Mouse (Mus musculus) adrenal gland (tissue): ENCODE data around the gene Rreb1.
"Not testable (repeated sequence)": the region's sequence is repeated elsewhere in the genome, so short reads cannot be mapped to it uniquely, and the experiment has no call there.

Source experiments
- intact Hi-C: fragments of 180-260 bp; cut with DNase I; formaldehyde crosslinking; loops from one replicate; pipeline ENCODE4 v1.15.1; 2025

Rreb1 gene

DNA sequence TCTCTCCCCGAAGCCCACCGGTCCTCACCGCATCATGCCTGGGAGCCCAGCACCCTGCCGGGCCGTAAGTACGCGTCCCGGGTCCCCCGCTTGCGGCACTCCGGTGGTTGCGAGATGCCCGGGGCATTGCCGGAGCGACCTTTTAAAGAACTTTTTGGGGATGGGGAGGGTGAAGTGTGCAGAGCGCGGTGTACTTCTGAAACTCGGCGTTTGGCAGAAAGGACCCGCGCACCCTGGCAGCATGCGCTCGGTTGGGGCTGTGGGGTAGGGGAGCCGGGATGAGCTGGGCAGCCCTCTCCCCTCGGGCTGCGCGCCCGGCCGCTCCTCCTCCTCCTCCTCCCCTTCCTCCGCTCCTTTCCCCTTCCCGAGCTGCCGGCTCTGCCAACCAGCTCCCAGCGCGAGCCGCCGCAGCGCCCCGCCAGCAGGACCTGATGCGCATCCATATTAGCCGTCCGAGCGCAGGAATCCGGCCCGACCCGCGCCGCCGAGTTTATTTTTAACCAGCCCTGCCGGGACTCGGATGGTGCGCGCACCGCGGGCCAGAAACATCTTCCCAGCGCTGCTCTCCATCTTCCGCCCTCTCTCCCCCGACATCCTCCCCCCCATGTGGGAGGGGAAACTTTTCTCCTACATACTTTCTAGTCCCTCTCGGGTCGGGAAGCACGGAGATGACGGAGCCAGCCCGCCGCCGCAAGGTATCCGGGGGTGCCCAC lies 48.2 kb downstream of the Rreb1 start:
- intact Hi-C loops: loop anchor here (5.0 to 10.0 kb wide), 3 partner anchors 116 to 362 kb away; no protein-coding TSS in a partner anchor

DNA sequence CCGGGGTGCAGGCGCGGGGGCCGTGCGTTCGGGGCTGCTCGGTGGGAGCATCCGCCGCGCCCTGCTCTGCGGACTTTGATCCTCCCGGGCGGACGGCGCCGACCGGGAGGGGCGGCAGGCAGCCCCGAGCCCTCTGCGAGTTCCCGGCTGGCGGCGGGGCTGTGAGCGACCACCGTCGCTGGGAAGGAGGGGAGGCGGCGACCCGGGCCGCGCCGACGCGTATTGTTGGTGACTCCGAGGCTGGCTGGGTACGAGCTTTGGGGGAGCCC lies 48.7 kb downstream of the Rreb1 start:
- intact Hi-C loops: loop anchor here (5.0 to 10.0 kb wide), 3 partner anchors 115 to 362 kb away; no protein-coding TSS in a partner anchor

DNA sequence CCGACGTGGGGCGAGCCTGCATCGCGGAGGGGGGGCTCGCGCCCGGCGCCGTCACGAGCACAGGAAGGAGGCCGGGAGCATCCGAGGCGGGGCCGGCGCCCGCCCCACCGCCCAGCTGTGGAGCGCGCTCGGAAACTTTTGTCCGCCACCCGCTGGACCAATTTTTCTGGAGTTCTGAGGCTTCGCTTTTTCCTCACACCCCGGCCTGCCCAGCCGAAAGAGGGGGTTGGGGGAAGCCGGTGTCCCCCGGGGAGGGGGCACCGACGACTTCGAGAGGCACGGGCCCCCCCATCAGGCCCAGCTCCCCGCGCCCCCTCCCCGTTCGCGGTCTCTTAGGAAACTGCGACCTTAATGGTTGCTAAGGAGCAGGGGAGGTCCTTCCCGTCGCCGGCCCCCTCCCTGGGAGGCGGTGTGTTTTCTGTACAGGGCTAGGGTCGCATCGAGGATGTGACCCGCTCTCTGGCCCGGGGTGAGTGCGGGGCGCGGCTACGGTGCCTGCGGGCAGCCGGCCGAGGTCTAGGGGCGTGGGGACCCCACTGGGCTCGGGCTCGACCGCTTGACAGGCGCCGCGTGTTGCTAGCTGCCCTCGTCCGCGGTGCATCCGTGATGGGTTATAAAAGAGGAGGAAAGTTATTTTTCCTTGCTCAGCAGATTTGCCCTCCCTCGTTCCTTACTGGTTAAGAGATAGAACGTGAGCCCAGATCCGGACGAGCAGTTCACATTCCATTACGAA lies 49.2 kb downstream of the Rreb1 start:
- intact Hi-C loops: loop anchor here (5.0 to 10.0 kb wide), 3 partner anchors 115 to 363 kb away; no protein-coding TSS in a partner anchor

DNA sequence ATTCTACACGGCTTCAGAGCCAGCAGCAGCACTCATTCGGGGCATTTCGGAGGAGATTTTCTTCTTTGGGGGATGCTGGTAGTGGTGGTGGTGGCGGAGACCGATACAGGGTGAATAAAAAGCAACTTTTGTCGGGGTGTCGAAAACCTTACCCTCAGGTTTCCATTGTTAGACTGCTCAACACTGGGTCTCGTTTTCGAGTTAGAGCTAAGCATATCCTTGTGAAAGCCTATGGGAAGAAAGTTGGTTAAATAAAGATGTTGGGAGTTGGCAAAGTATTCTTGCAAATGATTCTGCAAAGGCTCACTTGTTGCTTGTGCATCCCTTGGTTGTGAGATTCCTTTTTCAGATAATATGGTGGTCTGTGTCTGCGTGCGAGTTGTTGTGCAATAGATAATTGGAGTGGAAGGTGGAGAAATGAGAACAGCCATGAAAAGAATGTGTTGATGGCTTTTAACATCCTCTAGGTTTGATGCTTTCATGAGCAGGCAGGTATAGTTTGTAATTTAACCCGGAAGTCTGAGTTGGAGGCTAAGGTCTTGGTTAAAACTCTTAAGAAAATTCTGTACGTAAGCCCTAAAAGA lies 49.9 kb downstream of the Rreb1 start:
- intact Hi-C loops: loop anchor here (5.0 to 10.0 kb wide), 3 partner anchors 114 to 363 kb away; no protein-coding TSS in a partner anchor

- intact Hi-C loops: loop anchor here (5.0 to 10.0 kb wide), 3 partner anchors 113 to 364 kb away; no protein-coding TSS in a partner anchor
These were observed 50.7 kb downstream of the Rreb1 start for GRCm38 (mm10) chr13:37828928-37829327.

- intact Hi-C loops: no loop called here
These were observed 52.1 kb downstream of the Rreb1 start for GRCm38 (mm10) chr13:37830256-37830655.

DNA sequence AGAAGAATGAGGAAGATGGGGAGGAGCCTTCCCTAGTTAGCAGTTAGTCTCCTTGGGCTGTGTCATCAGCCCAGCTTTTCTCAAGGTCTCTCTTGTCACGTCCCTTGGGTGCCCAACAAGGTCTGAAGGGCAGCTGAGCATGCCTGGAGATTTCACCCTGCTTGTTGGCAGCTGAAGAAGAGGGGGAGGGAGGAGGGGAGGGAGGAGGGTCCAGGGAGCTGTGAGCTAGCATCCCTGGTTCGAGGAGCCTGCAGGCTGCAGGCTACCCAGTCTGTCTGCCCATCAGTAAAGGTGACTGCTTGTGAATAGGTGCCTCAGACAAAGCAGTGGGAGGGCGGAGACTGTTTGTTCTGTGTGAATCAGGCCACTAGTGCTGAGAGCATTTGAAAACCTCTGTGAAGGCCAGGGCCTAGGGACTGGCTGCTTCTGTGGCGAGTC lies 52.7 kb downstream of the Rreb1 start:
- intact Hi-C loops: no loop called here

GRCm38 (mm10) chr13:37832481-37832880 lies 54.3 kb downstream of the Rreb1 start:
- intact Hi-C loops: no loop called here

GRCm38 (mm10) chr13:37833500-37833899 lies 55.3 kb downstream of the Rreb1 start:
- intact Hi-C loops: no loop called here

DNA sequence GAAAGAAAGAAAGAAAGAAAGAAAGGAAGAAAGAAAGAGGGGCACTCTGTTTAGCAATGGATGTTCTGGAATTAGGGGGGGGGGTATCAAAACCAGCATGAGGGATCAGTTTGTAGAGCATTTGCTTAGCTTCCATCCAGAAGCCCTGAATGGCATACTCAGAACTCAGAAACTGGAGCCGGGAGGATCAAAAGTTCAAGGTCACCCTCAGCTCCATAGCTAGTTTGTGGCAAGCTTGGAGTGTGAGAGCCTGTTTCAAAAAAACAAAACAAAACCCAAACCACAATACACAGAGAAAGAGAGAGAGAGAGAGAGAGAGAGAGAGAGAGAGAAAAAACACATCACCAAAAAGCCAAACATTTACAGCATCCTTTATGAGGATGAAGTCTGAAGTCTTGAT lies 57.1 kb downstream of the Rreb1 start:
- intact Hi-C loops: no loop called here

DNA sequence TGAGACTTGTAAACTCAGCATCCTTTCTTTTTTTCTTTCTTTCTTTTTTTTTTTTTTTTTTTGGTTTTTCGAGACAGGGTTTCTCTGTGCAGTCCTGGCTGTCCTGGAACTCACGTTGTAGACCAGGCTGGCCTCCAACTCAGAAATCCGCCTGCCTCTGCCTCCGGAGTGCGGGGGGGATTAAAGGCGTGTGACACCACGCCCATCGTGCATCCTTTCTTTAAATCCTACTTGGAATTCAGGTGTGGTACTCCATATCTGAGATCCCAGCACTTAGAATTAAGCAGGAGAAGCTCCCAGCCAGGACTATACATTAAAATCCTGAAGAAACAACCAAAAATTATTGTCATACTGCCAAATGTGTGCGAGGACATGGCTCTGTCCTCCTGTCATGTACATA lies 57.6 kb downstream of the Rreb1 start:
- intact Hi-C loops: not testable (repeated sequence)

DNA sequence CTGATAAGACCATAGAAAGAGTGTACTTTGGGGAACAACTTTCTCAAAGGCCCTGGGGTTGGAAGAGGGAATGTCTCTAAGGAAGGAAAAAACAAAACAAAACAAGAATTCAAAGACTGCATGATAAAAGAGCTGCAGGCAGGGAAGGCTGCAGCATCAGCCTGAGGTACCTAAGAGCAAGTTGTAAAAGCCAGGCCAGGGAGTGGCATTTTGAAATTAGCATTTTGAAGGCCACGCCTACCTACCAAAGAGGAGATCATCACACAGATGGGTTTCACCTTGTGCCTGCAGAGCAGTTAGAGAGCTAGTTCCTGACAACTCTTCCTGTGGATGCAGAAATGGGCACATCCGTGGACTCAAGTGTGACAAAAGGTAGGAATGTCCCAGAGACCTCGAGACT lies 59.2 kb downstream of the Rreb1 start:
- intact Hi-C loops: no loop called here

GRCm38 (mm10) chr13:37838260-37839183 lies 60.3 kb downstream of the Rreb1 start:
- intact Hi-C loops: no loop called here

DNA sequence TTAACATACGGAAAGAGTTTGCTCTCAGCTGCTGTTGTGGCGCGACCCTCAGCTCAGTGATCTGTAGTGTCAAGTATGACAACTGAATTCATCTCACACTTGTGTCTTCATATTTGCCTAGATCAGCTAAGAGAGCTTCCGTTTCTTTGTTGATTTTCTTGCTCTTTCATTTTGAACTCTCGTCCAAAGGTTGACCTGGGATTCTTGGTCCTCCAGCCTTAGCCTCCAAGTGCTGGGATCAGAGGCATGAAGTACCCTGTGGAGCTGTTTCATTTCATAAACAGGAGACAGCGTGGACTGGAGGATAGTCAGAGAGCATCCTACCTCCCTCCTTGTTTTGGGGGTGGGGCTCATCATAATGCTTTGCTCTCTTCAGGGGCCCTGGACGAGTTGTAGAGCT lies 65.0 kb downstream of the Rreb1 start:
- intact Hi-C loops: no loop called here

DNA sequence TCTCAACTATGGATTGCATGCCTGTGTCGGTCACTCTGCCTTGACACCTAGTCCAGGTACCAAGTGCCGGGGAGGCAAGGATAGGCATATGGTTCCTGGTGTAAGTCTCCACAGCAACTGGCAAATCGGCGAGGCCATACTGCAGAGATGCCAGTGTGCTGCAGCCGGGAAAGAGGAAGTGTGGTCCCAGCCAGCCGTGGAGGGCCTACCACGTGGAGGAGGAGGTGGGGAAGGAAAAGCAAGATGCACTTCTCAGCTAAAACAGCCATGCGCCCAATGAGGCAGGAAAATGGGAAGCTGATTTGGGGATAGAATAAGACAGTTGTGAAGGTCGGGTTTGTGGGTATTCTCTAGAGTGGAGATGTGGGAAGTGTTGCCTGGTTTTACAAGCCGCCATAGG lies 65.6 kb downstream of the Rreb1 start:
- intact Hi-C loops: no loop called here

DNA sequence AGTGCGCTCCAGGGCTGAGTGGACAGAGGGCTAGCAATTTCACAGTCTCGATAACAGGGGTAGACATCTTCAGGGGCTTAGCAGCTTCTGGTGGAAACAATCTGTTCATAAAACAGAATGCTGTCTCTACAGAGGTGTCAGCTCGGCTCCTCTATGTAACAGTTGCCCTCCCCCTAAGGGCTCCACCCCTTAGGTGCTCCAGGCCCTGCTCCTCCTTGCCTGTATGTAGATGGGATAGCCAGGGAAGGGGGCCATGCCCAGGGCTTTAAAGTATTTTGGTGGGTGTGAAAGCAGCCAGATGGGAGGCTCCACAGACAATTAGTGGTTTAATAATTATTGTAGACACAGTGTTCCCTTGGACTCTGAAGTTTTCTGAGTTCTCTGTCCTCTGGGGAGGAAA lies 67.0 kb downstream of the Rreb1 start:
- intact Hi-C loops: no loop called here

DNA sequence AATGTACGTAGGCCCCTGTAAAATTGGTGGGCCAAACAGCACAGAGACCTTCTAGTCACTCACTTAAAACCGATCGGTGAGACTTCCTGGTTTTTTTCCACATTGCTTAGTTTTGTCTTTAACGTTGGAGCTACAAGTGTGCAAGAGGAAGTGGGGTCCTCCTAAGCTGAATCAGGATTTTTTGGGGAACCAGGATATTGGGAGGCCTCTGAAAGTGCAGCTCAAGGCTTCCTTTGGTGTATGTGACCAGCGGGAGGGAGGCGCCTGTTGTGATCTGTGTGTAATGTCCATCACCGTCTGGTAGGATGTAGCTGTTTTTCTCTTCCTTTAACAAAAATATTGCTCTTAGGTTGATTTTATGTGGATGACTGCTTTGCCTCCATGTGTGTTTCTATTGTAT lies 67.4 kb downstream of the Rreb1 start:
- intact Hi-C loops: no loop called here

DNA sequence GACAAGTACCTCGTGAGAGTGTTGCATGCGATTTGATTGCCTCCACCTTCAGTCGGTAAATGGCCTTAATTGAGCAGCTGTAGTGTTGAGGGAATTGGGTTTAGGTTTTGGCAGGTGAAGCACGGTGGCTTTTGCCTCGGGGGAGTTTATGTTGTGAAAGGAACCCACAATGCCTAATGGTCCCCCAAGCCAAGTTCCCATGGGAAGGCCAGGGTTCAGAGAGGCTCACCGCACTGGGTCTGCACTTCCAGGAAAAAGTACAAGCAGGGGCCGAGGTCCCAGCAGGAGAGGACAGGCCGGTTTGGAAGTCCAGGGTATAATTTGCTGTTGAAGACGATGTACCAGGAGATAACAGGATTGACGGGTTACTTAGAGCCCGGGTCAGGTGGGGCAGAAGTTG lies 68.3 kb downstream of the Rreb1 start:
- intact Hi-C loops: no loop called here

GRCm38 (mm10) chr13:37846962-37847570 lies 68.9 kb downstream of the Rreb1 start:
- intact Hi-C loops: no loop called here

GRCm38 (mm10) chr13:37847601-37848358 lies 69.6 kb downstream of the Rreb1 start:
- intact Hi-C loops: no loop called here
